Mouse (Mus musculus) heart, postnatal 14 days (tissue): ENCODE measurements at regions not wholly inside any gene's neighbourhood (a gene's known extent, or its start where the extent isn't known, plus 50 kb on each side); places are given as distances from the start of the nearest gene placed in this dataset.
"Not testable (repeated sequence)": the region's sequence is repeated elsewhere in the genome, so short reads cannot be mapped to it uniquely, and the experiment has no call there.

Source experiments
- DNase-seq, 2 experiments: peaks; one replicate each; pipeline ENCODE4 v3.0.0; 2021 to 2022
- intact Hi-C: fragments of 180-260 bp; cut with DNase I; formaldehyde crosslinking; loops from one replicate; pipeline ENCODE4 v1.15.1; 2025

- DNase-seq: peak; percentile 0 to 13
- intact Hi-C loops: not testable (repeated sequence)
These were observed 293.1 kb downstream of the Snurf start for GRCm38 (mm10) chr7:59711741-59712140.
